Mouse (Mus musculus): ENCODE measurements at regions not wholly inside any gene's neighbourhood (a gene's known extent, or its start where the extent isn't known, plus 50 kb on each side); places are given as distances from the start of the nearest gene placed in this dataset.

GRCm38 (mm10) chr9:41834487-41835404 lies 289.4 kb downstream of the Sorl1 start:
- DNase-seq (ENCODE audit: low spot score in 2 of 2) = no peak

GRCm38 (mm10) chr9:41833408-41833807 lies 290.7 kb downstream of the Sorl1 start:
- no peak for DNase-seq (ENCODE audit: low spot score in 2 of 2)

GRCm38 (mm10) chr9:41827356-41827755 lies 296.7 kb downstream of the Sorl1 start:
- no peak for DNase-seq (ENCODE audit: low spot score in 2 of 2)

GRCm38 (mm10) chr9:41821401-41821800 lies 302.7 kb downstream of the Sorl1 start:
- DNase-seq (ENCODE audit: low spot score in 2 of 2) = no peak

GRCm38 (mm10) chr9:41817740-41818461 lies 306.2 kb downstream of the Sorl1 start:
- DNase-seq (ENCODE audit: low spot score in 2 of 2) = no peak

- no peak for DNase-seq (ENCODE audit: low spot score in 2 of 2)
Measured at GRCm38 (mm10) chr9:41815921-41816320, 308.2 kb downstream of the Sorl1 start.

- DNase-seq (ENCODE audit: low spot score in 2 of 2) = no peak
Measured at GRCm38 (mm10) chr9:41809291-41809690, 314.8 kb downstream of the Sorl1 start.

- no peak for DNase-seq (ENCODE audit: low spot score in 2 of 2)
Measured at GRCm38 (mm10) chr9:41808791-41809190, 315.3 kb downstream of the Sorl1 start.

- no peak for DNase-seq (ENCODE audit: low spot score in 2 of 2)
Measured at GRCm38 (mm10) chr9:41806289-41806621, 317.8 kb downstream of the Sorl1 start.

- DNase-seq (ENCODE audit: low spot score in 2 of 2) = no peak
Measured at GRCm38 (mm10) chr9:41805491-41806288, 318.4 kb downstream of the Sorl1 start.

- no peak for DNase-seq (ENCODE audit: low spot score in 2 of 2)
Measured at GRCm38 (mm10) chr9:41804711-41805331, 319.3 kb downstream of the Sorl1 start.

GRCm38 (mm10) chr9:41803680-41804460 lies 320.2 kb downstream of the Sorl1 start:
- DNase-seq (ENCODE audit: low spot score in 2 of 2) = no peak

- no peak for DNase-seq (ENCODE audit: low spot score in 2 of 2)
Measured at GRCm38 (mm10) chr9:41801376-41801775, 322.7 kb downstream of the Sorl1 start.

- no peak for DNase-seq (ENCODE audit: low spot score in 2 of 2)
Measured at GRCm38 (mm10) chr9:41792830-41793213, 331.3 kb downstream of the Sorl1 start.

- no peak for DNase-seq (ENCODE audit: low spot score in 2 of 2)
Measured at GRCm38 (mm10) chr9:41792173-41792829, 331.8 kb downstream of the Sorl1 start.

- DNase-seq (ENCODE audit: low spot score in 2 of 2) = no peak
Measured at GRCm38 (mm10) chr9:41791501-41792172, 332.5 kb downstream of the Sorl1 start.

- DNase-seq (ENCODE audit: low spot score in 2 of 2) = no peak
Measured at GRCm38 (mm10) chr9:41785131-41785530, 339.0 kb downstream of the Sorl1 start.

GRCm38 (mm10) chr9:41772281-41772902 lies 351.7 kb downstream of the Sorl1 start:
- no peak for DNase-seq (ENCODE audit: low spot score in 2 of 2)

GRCm38 (mm10) chr9:41771276-41771675 lies 352.8 kb downstream of the Sorl1 start:
- no peak for DNase-seq (ENCODE audit: low spot score in 2 of 2)
